ENCODE assay signal across 8 mouse cellular contexts in genomic region chr2:30784078-30784994, GRCm38 (mm10). TPM values are rescaled to one million over a fixed set of nuclear protein-coding genes. Genes with fewer than 3 reads are reported as not detected.
DNase-seq lines count a peak whose midpoint lies in the region; ATAC-seq and TF ChIP-seq lines count a peak whose summit lies in the region.

No protein-coding gene starts in this region.

- H3K9ac ChIP-seq in forebrain, embryonic 16.5 days (replicated peaks; ENCODE audit: low read depth, low read length), result peak overlapping the region; percentile 53
- H3K9ac ChIP-seq in hindbrain, postnatal 0 days (replicated peaks; ENCODE audit: low read length), result peak overlapping the region; percentile 38
- peak overlapping the region; percentile 50 for H3K9ac ChIP-seq in liver, embryonic 16.5 days (ENCODE audit: low read depth, low read length)
- H3K9ac ChIP-seq in neural tube, embryonic 13.5 days, result peak overlapping the region; percentile 51

- TF ChIP-seq CTCF in hindbrain, postnatal 0 days (IDR thresholded peaks at IDR 0.05; ENCODE audit: low read depth), result no peak

- 18% methylated on average over 32 of the region's 40 CpGs for WGBS in forebrain, embryonic 16.5 days
- 14% methylated on average over 40 of the region's 40 CpGs for WGBS in hindbrain, postnatal 0 days
- 6% methylated on average over 40 of the region's 40 CpGs for WGBS in liver, embryonic 16.5 days (ENCODE audit: insufficient replicate concordance)
- 11% methylated on average over 39 of the region's 40 CpGs for WGBS in neural tube, embryonic 13.5 days

- peak overlapping the region; percentile 14; the same call in 1 of the 2 replicates for H3K4me3 ChIP-seq in forebrain, embryonic 16.5 days (replicated peaks; ENCODE audit: low read length)
- no peak overlapping the region for H3K4me3 ChIP-seq in hindbrain, postnatal 0 days (ENCODE audit: low read length)
- H3K4me3 ChIP-seq in liver, embryonic 16.5 days (ENCODE audit: low read depth, low read length), result peak overlapping the region; percentile 31
- peak overlapping the region; percentile 7; the same call in 1 of the 2 replicates for H3K4me3 ChIP-seq in neural tube, embryonic 13.5 days

- H3K4me2 ChIP-seq in forebrain, embryonic 16.5 days (ENCODE audit: low read length), result peak overlapping the region; percentile 40
- H3K4me2 ChIP-seq in hindbrain, postnatal 0 days (ENCODE audit: low read depth, low read length), result peak overlapping the region; percentile 37
- H3K4me2 ChIP-seq in liver, embryonic 16.5 days (ENCODE audit: low read depth, low read length), result peak overlapping the region; percentile 61
- H3K4me2 ChIP-seq in neural tube, embryonic 13.5 days, result peak overlapping the region; percentile 49

- H3K27me3 ChIP-seq in forebrain, embryonic 16.5 days (replicated peaks; ENCODE audit: control insufficient read depth, insufficient read depth, low read length), result no peaks in the 10 kb centered on the region
- H3K27me3 ChIP-seq in hindbrain, postnatal 0 days (ENCODE audit: insufficient read depth, low read length), result no peaks in the 10 kb centered on the region
- peaks cover 15% of the 10 kb centered on the region for H3K27me3 ChIP-seq in liver, embryonic 16.5 days (ENCODE audit: control insufficient read depth, insufficient read depth, low read depth, low read length)
- no peaks in the 10 kb centered on the region for H3K27me3 ChIP-seq in neural tube, embryonic 13.5 days

- peak; percentile 64 to 81 for DNase-seq in urinary bladder, postnatal 4 days (ENCODE audit: low spot score in 2 of 2)
- no peak for DNase-seq in urinary bladder, adult 18-20 months (ENCODE audit: low spot score in 2 of 2)
- DNase-seq in hindbrain, postnatal 0 days (ENCODE audit: low spot score), result peak; percentile 32
- no peak for DNase-seq in frontal cortex, adult 2 months (ENCODE audit: extremely low spot score in 1 of 2, low spot score in 1 of 2)
- no peak for DNase-seq in left cerebral cortex, adult 8-10 months (ENCODE audit: low spot score in 2 of 2)

- no peaks in the 10 kb centered on the region for H3K9me3 ChIP-seq in forebrain, embryonic 16.5 days (ENCODE audit: control insufficient read depth, low read length)
- H3K9me3 ChIP-seq in hindbrain, postnatal 0 days (ENCODE audit: low read length), result no peaks in the 10 kb centered on the region
- H3K9me3 ChIP-seq in liver, embryonic 16.5 days (replicated peaks; ENCODE audit: control insufficient read depth, low read length), result no peaks in the 10 kb centered on the region
- no peaks in the 10 kb centered on the region for H3K9me3 ChIP-seq in neural tube, embryonic 13.5 days

- no peaks in the 10 kb centered on the region for H3K36me3 ChIP-seq in forebrain, embryonic 16.5 days (ENCODE audit: control insufficient read depth, insufficient read depth)
- no peaks in the 10 kb centered on the region for H3K36me3 ChIP-seq in hindbrain, postnatal 0 days (ENCODE audit: insufficient read depth, low read length)
- H3K36me3 ChIP-seq in liver, embryonic 16.5 days (ENCODE audit: control insufficient read depth, insufficient read depth), result no peaks in the 10 kb centered on the region
- H3K36me3 ChIP-seq in neural tube, embryonic 13.5 days, result no peaks in the 10 kb centered on the region

- H3K27ac ChIP-seq in forebrain, embryonic 16.5 days (ENCODE audit: low read length), result no peak overlapping the region; the same call in 1 of the 2 replicates
- H3K27ac ChIP-seq in hindbrain, postnatal 0 days, result peak overlapping the region; percentile 1; the same call in 1 of the 2 replicates
- H3K27ac ChIP-seq in liver, embryonic 16.5 days (ENCODE audit: low read length), result peak overlapping the region; percentile 21; the same call in 1 of the 2 replicates
- peak overlapping the region; percentile 61; the same call in 1 of the 2 replicates for H3K27ac ChIP-seq in neural tube, embryonic 13.5 days (replicated peaks)

- peaks cover 24% of the 10 kb centered on the region for H3K4me1 ChIP-seq in forebrain, embryonic 16.5 days (replicated peaks; ENCODE audit: control insufficient read depth, insufficient read depth, low read length)
- H3K4me1 ChIP-seq in hindbrain, postnatal 0 days (ENCODE audit: insufficient read depth, low read length), result peaks cover 8% of the 10 kb centered on the region; the same call in 1 of the 2 replicates
- peaks cover 11% of the 10 kb centered on the region for H3K4me1 ChIP-seq in liver, embryonic 16.5 days (ENCODE audit: control insufficient read depth, low read depth, low read length)
- peaks cover 42% of the 10 kb centered on the region for H3K4me1 ChIP-seq in neural tube, embryonic 13.5 days (replicated peaks)

- peak; percentile 17; the same call in 1 of the 2 replicates for ATAC-seq in forebrain, embryonic 16.5 days
- peak; percentile 31; the same call in 1 of the 2 replicates for ATAC-seq in hindbrain, postnatal 0 days
- peak; percentile 25; the same call in 1 of the 2 replicates for ATAC-seq in liver, embryonic 16.5 days (ENCODE audit: low read depth)
- ATAC-seq in neural tube, embryonic 13.5 days (ENCODE audit: low read depth), result peak; percentile 3; the same call in 1 of the 2 replicates

RNA-seq across cellular contexts. Expression of gene 1700001O22Rik, which starts 19.1 kb away (rescaled TPM):
- polyA plus RNA-seq in forebrain, embryonic 16.5 days (2015; fragmentation: Nextera tagmentation; extraction: Ambion mirVana), result 2.1 and 2.9 TPM in 2 replicates
- total RNA-seq in hindbrain, postnatal 0 days (2014; rRNA removed), result 0.75 and 2.4 TPM in 2 replicates
- polyA plus RNA-seq in hindbrain, postnatal 0 days (2015; fragmentation: Nextera tagmentation; extraction: Ambion mirVana), result 1.8 and 2.6 TPM in 2 replicates
- 0.09 TPM in 1 of 2 replicates, not detected in the other for polyA plus RNA-seq in liver, embryonic 16.5 days (2015; fragmentation: Nextera tagmentation; extraction: Ambion mirVana)
- polyA plus RNA-seq in neural tube, embryonic 13.5 days (2015; fragmentation: Nextera tagmentation; extraction: Ambion mirVana), result 0.91 and 1.3 TPM in 2 replicates
- 10.8 and 12.3 TPM in 2 replicates for polyA plus RNA-seq in frontal cortex, adult 2 months (2012; rRNA removed)
- total RNA-seq in left cerebral cortex, adult 8-10 months (2022), result 1 to 10 TPM; 7.7 to 9.5 (median 9.3) TPM

RNA-seq across cellular contexts. Expression of gene Ntmt1, which starts 23.3 kb away (rescaled TPM):
- polyA plus RNA-seq in forebrain, embryonic 16.5 days (2015; fragmentation: Nextera tagmentation; extraction: Ambion mirVana), result 120 and 121 TPM in 2 replicates
- 79.5 and 96.3 TPM in 2 replicates for total RNA-seq in hindbrain, postnatal 0 days (2014; rRNA removed)
- polyA plus RNA-seq in hindbrain, postnatal 0 days (2015; fragmentation: Nextera tagmentation; extraction: Ambion mirVana), result 95.9 and 99.6 TPM in 2 replicates
- polyA plus RNA-seq in liver, embryonic 16.5 days (2015; fragmentation: Nextera tagmentation; extraction: Ambion mirVana), result 23.2 and 24.9 TPM in 2 replicates
- 101 and 107 TPM in 2 replicates for polyA plus RNA-seq in neural tube, embryonic 13.5 days (2015; fragmentation: Nextera tagmentation; extraction: Ambion mirVana)
- polyA plus RNA-seq in frontal cortex, adult 2 months (2012; rRNA removed), result 40.5 and 48.8 TPM in 2 replicates
- total RNA-seq in left cerebral cortex, adult 8-10 months (2022), result 10 to 100 TPM; 30.5 to 38.9 (median 34.4) TPM

RNA-seq across cellular contexts. Expression of gene Asb6, which starts 45.8 kb away (rescaled TPM):
- 41.2 and 47.2 TPM in 2 replicates for polyA plus RNA-seq in forebrain, embryonic 16.5 days (2015; fragmentation: Nextera tagmentation; extraction: Ambion mirVana)
- total RNA-seq in hindbrain, postnatal 0 days (2014; rRNA removed), result 49.1 and 53.5 TPM in 2 replicates
- polyA plus RNA-seq in hindbrain, postnatal 0 days (2015; fragmentation: Nextera tagmentation; extraction: Ambion mirVana), result 36.6 and 37.4 TPM in 2 replicates
- polyA plus RNA-seq in liver, embryonic 16.5 days (2015; fragmentation: Nextera tagmentation; extraction: Ambion mirVana), result 27.8 and 29.1 TPM in 2 replicates
- polyA plus RNA-seq in neural tube, embryonic 13.5 days (2015; fragmentation: Nextera tagmentation; extraction: Ambion mirVana), result 38.2 and 39.8 TPM in 2 replicates
- polyA plus RNA-seq in frontal cortex, adult 2 months (2012; rRNA removed), result 41.2 and 45.1 TPM in 2 replicates
- total RNA-seq in left cerebral cortex, adult 8-10 months (2022), result 10 to 100 TPM; 29.6 to 41.9 (median 38.2) TPM

RNA-seq across cellular contexts. Expression of gene Prrx2, which starts 50.4 kb away (rescaled TPM):
- polyA plus RNA-seq in forebrain, embryonic 16.5 days (2015; fragmentation: Nextera tagmentation; extraction: Ambion mirVana), result 1.9 and 4.0 TPM in 2 replicates
- 6.7 and 7.2 TPM in 2 replicates for total RNA-seq in hindbrain, postnatal 0 days (2014; rRNA removed)
- polyA plus RNA-seq in hindbrain, postnatal 0 days (2015; fragmentation: Nextera tagmentation; extraction: Ambion mirVana), result 5.0 and 5.6 TPM in 2 replicates
- 0.18 TPM in 1 of 2 replicates, not detected in the other for polyA plus RNA-seq in liver, embryonic 16.5 days (2015; fragmentation: Nextera tagmentation; extraction: Ambion mirVana)
- 1.7 and 4.9 TPM in 2 replicates for polyA plus RNA-seq in neural tube, embryonic 13.5 days (2015; fragmentation: Nextera tagmentation; extraction: Ambion mirVana)
- polyA plus RNA-seq in frontal cortex, adult 2 months (2012; rRNA removed), result 3.7 and 4.0 TPM in 2 replicates
- 1 to 10 TPM; 2.1 to 3.1 (median 2.9) TPM for total RNA-seq in left cerebral cortex, adult 8-10 months (2022)

Comparison
In these comparisons a context has a peak if more than half of its experiments do, and no peak if none do; other contexts are left out.
1. DNase-seq: peak in urinary bladder, postnatal 4 days (2 of 2) and hindbrain, postnatal 0 days (single experiment); none in urinary bladder, adult 18-20 months (0 of 2), frontal cortex, adult 2 months (0 of 2) and left cerebral cortex, adult 8-10 months (0 of 2).
2. Peak in every context shown above with its lines, with median percentiles within 50 percentile points of each other: ATAC-seq, H3K4me2 ChIP-seq and H3K9ac ChIP-seq.